Mouse (Mus musculus): ENCODE measurements around the gene 4932438H23Rik. TPM values are rescaled to one million over a fixed set of nuclear protein-coding genes. Genes with fewer than 3 reads are reported as not detected.

The 4932438H23Rik gene
- polyA plus RNA-seq, 1 experiment from 2014 or later = 0.47 TPM

GRCm38 (mm10) chr16:91068969-91069368 lies 26.0 kb downstream of the 4932438H23Rik start:
- Histone ChIP-seq H3K9me3 (no peaks in the 10 kb centered on the region), H3K9ac (peak overlapping the region; percentile 34), H3K27me3 (peaks cover 12% of the 10 kb centered on the region; the same call in 1 of the 2 replicates), H3K36me3 (no peaks in the 10 kb centered on the region), H3K27ac (replicated peaks) (peak overlapping the region; percentile 23; the same call in 1 of the 2 replicates), H3K4me2 (peak overlapping the region; percentile 34), H3K4me1 (replicated peaks) (peaks cover 11% of the 10 kb centered on the region), H3K4me3 (no peak overlapping the region)
- WGBS = 17% methylated on average over 12 of the region's 12 CpGs
- no peak; the same call in 1 of the 2 replicates for ATAC-seq (ENCODE audit: low read depth)

- WGBS = 98% methylated on average over 1 of the region's 1 CpGs
- Histone ChIP-seq H3K27me3 (peaks cover 7% of the 10 kb centered on the region; the same call in 1 of the 2 replicates), H3K9ac (no peak overlapping the region), H3K4me2 (no peak overlapping the region), H3K36me3 (no peaks in the 10 kb centered on the region), H3K27ac (replicated peaks) (no peak overlapping the region), H3K4me1 (replicated peaks) (peaks cover 11% of the 10 kb centered on the region), H3K4me3 (no peak overlapping the region), H3K9me3 (no peaks in the 10 kb centered on the region)
- no peak for ATAC-seq (ENCODE audit: low read depth)
Observed at GRCm38 (mm10) chr16:91067122-91067521, 27.8 kb downstream of the 4932438H23Rik start.

GRCm38 (mm10) chr16:91064583-91065365 lies 30.1 kb downstream of the 4932438H23Rik start:
- Histone ChIP-seq H3K36me3 (no peaks in the 10 kb centered on the region), H3K4me2 (no peak overlapping the region), H3K27me3 (no peaks in the 10 kb centered on the region), H3K9ac (no peak overlapping the region), H3K9me3 (no peaks in the 10 kb centered on the region), H3K27ac (replicated peaks) (no peak overlapping the region), H3K4me1 (replicated peaks) (peaks cover 11% of the 10 kb centered on the region), H3K4me3 (no peak overlapping the region)
- ATAC-seq (ENCODE audit: low read depth) = no peak
- whole genome bisulfite sequencing = 90% methylated on average over 12 of the region's 12 CpGs

- Histone ChIP-seq H3K4me3 (no peak overlapping the region), H3K36me3 (no peaks in the 10 kb centered on the region), H3K9me3 (no peaks in the 10 kb centered on the region), H3K9ac (no peak overlapping the region), H3K27me3 (no peaks in the 10 kb centered on the region), H3K4me1 (replicated peaks) (peaks cover 4% of the 10 kb centered on the region), H3K27ac (replicated peaks) (no peak overlapping the region), H3K4me2 (no peak overlapping the region)
- no peak for ATAC-seq (ENCODE audit: low read depth)
- 90% methylated on average over 10 of the region's 10 CpGs for WGBS
Observed at GRCm38 (mm10) chr16:91063786-91064185, 31.1 kb downstream of the 4932438H23Rik start.

- Histone ChIP-seq H3K27ac (replicated peaks) (no peak overlapping the region), H3K4me1 (replicated peaks) (no peaks in the 10 kb centered on the region), H3K36me3 (no peaks in the 10 kb centered on the region), H3K4me2 (no peak overlapping the region), H3K27me3 (peaks cover 7% of the 10 kb centered on the region; the same call in 1 of the 2 replicates), H3K4me3 (no peak overlapping the region), H3K9me3 (no peaks in the 10 kb centered on the region), H3K9ac (no peak overlapping the region)
- ATAC-seq (ENCODE audit: low read depth) = no peak
- WGBS = 78% methylated on average over 13 of the region's 13 CpGs
Observed at GRCm38 (mm10) chr16:91061531-91062318, 33.2 kb downstream of the 4932438H23Rik start.

GRCm38 (mm10) chr16:91057741-91058140 lies 37.2 kb downstream of the 4932438H23Rik start:
- Histone ChIP-seq H3K27me3 (peaks cover 10% of the 10 kb centered on the region), H3K9ac (no peak overlapping the region), H3K4me2 (no peak overlapping the region), H3K4me3 (no peak overlapping the region), H3K27ac (replicated peaks) (no peak overlapping the region), H3K9me3 (no peaks in the 10 kb centered on the region), H3K4me1 (replicated peaks) (no peaks in the 10 kb centered on the region), H3K36me3 (no peaks in the 10 kb centered on the region)
- ATAC-seq (ENCODE audit: low read depth) = no peak
- 80% methylated on average over 6 of the region's 6 CpGs for WGBS

GRCm38 (mm10) chr16:91057261-91057660 lies 37.7 kb downstream of the 4932438H23Rik start:
- no peak for ATAC-seq (ENCODE audit: low read depth)
- Histone ChIP-seq H3K36me3 (no peaks in the 10 kb centered on the region), H3K9me3 (no peaks in the 10 kb centered on the region), H3K27ac (replicated peaks) (no peak overlapping the region), H3K4me2 (no peak overlapping the region), H3K27me3 (peaks cover 10% of the 10 kb centered on the region), H3K9ac (no peak overlapping the region), H3K4me3 (no peak overlapping the region), H3K4me1 (replicated peaks) (no peaks in the 10 kb centered on the region)
- 91% methylated on average over 4 of the region's 4 CpGs for WGBS

- Histone ChIP-seq H3K36me3 (no peaks in the 10 kb centered on the region), H3K27me3 (peaks cover 10% of the 10 kb centered on the region), H3K27ac (replicated peaks) (no peak overlapping the region), H3K4me1 (replicated peaks) (no peaks in the 10 kb centered on the region), H3K4me2 (no peak overlapping the region), H3K9ac (no peak overlapping the region), H3K9me3 (no peaks in the 10 kb centered on the region), H3K4me3 (no peak overlapping the region)
- 52% methylated on average over 16 of the region's 16 CpGs for WGBS
- ATAC-seq (ENCODE audit: low read depth) = no peak
Observed at GRCm38 (mm10) chr16:91056043-91056821, 38.7 kb downstream of the 4932438H23Rik start.

- Histone ChIP-seq H3K4me3 (no peak overlapping the region), H3K27ac (replicated peaks) (no peak overlapping the region), H3K4me1 (replicated peaks) (no peaks in the 10 kb centered on the region), H3K9ac (no peak overlapping the region), H3K27me3 (peaks cover 10% of the 10 kb centered on the region), H3K36me3 (no peaks in the 10 kb centered on the region), H3K4me2 (no peak overlapping the region), H3K9me3 (no peaks in the 10 kb centered on the region)
- WGBS = 82% methylated on average over 5 of the region's 5 CpGs
- ATAC-seq (ENCODE audit: low read depth) = no peak
Observed at GRCm38 (mm10) chr16:91055150-91055549, 39.8 kb downstream of the 4932438H23Rik start.

- no peak overlapping the region for H3K4me2 ChIP-seq
- H3K27ac ChIP-seq (replicated peaks) = no peak overlapping the region
- no peak overlapping the region for H3K9ac ChIP-seq
- H3K4me1 ChIP-seq (replicated peaks) = no peaks in the 10 kb centered on the region
- no peaks in the 10 kb centered on the region for H3K9me3 ChIP-seq
- 58% methylated on average over 8 of the region's 8 CpGs for WGBS
- H3K4me3 ChIP-seq = no peak overlapping the region
- H3K27me3 ChIP-seq = peaks cover 10% of the 10 kb centered on the region
- no peaks in the 10 kb centered on the region for H3K36me3 ChIP-seq
- no peak for ATAC-seq (ENCODE audit: low read depth)
Observed at GRCm38 (mm10) chr16:91053599-91053998, 41.3 kb downstream of the 4932438H23Rik start.

GRCm38 (mm10) chr16:91045511-91045910 lies 49.4 kb downstream of the 4932438H23Rik start:
- Histone ChIP-seq H3K27ac (replicated peaks) (peak overlapping the region; percentile 90; the same call in 1 of the 2 replicates), H3K4me2 (peak overlapping the region; percentile 75), H3K36me3 (peaks cover 10% of the 10 kb centered on the region), H3K4me3 (peak overlapping the region; percentile 93; the same call in 1 of the 2 replicates), H3K9ac (no peak overlapping the region), H3K9me3 (no peaks in the 10 kb centered on the region), H3K27me3 (no peaks in the 10 kb centered on the region), H3K4me1 (replicated peaks) (peaks cover 37% of the 10 kb centered on the region)
- WGBS = 60% methylated on average over 8 of the region's 8 CpGs
- ATAC-seq (ENCODE audit: low read depth) = no peak

Measured in neural tube, embryonic 13.5 days (tissue).